Mouse (Mus musculus): ENCODE results near the gene Msn.

DNA sequence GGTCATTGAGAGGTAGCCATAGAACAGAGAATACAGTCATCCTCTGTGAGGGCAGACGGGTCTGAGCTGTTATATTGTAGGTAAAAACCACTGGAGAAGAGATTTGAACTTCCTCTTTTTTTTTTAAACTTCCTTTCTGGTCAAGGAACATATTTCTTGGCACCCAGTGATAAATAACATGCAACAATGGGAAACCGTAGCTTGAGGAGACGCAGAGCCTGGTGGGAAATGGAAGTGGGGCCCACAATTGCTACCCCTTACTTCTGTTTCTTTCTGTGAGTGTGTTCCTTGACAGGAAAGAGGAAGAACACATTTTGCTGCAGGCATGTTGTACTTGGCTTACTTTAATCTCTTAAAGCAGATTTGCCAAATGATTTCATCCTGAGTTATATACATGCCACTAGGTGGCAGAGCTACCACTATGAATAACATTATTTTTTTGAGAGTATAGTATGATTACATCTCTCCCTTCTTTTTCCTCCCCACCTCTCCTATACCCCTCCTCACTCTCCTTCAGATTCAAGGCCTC, 49.2 kb downstream of the Msn start:
- TF ChIP-seq CTCF (IDR thresholded peaks at IDR 0.05; ENCODE audit: low read depth, low read length) (no peak), POLR2A (IDR thresholded peaks at IDR 0.05; ENCODE audit: extremely low read depth, insufficient read depth, low read length) (no peak)

Data from liver, adult 2 months (tissue).